Mouse (Mus musculus): ENCODE results near the gene Auts2. TPM values are rescaled to one million over a fixed set of nuclear protein-coding genes. Genes with fewer than 3 reads are reported as not detected.

Auts2 gene
- polyA plus RNA-seq, 1 experiment from 2014 or later: 47.7 TPM

DNA sequence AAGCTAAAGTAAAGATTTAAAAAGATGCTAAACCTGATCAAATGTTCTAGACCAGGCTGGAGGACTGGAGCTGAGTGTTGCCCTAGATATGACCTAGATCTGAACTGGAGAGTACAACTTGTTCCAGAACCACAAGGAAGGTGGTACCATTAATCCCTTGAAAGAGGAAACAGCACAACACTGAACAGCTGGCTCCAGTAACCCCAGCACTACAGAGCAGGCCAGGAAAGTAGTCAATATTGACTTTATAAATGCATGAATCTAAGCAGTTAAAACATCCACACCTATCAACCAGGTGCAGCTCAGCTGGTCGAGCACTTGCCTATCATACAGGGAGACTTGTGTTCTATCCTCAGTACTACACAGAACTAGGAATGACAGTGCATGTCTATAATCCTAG lies 281.4 kb downstream of the Auts2 start:
- no peak for ATAC-seq (ENCODE audit: insufficient number of reproducible peaks, insufficient read depth, low FRiP score, low read depth)
- Histone ChIP-seq H3K4me1 (ENCODE audit: control insufficient read depth, insufficient read depth, low read length) (0 out of 2 replicates have a peak, but pooled peaks cover 3% of the 10 kb centered on the region), H3K27ac (ENCODE audit: low read length) (no peak overlapping the region), H3K27me3 (ENCODE audit: control insufficient read depth, insufficient read depth, low read length) (no peaks in the 10 kb centered on the region), H3K9me3 (ENCODE audit: control insufficient read depth, low read depth, low read length) (no peaks in the 10 kb centered on the region), H3K9ac (replicated peaks; ENCODE audit: low read depth, low read length) (no peak overlapping the region), H3K36me3 (ENCODE audit: control insufficient read depth, insufficient read depth, low read length) (no peaks in the 10 kb centered on the region), H3K4me2 (replicated peaks; ENCODE audit: low read depth, low read length) (no peak overlapping the region), H3K4me3 (ENCODE audit: low read depth, low read length) (no peak overlapping the region)
- WGBS: 75% methylated on average over 1 of the region's 1 CpGs

DNA sequence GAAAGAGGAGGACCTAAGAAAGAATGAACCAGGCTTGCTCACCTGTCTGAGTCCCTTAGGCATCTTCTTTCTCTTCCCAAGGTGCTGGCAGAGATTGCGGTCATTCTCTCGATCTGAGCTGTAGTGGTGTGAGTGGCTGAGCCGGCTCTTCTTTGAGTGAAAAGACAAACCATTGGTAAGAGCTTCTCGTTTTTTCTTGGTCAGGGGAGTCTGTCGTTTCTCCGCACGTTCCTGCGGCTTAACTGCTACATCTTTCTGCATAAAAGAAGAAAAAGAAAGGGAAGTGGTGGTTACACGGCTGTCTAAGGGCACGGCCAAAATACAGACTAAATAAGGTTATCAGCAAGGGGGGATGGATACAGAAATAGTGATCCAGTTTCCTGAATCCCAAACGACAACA lies 284.3 kb downstream of the Auts2 start:
- Histone ChIP-seq H3K27me3 (ENCODE audit: control insufficient read depth, insufficient read depth, low read length) (no peaks in the 10 kb centered on the region), H3K4me3 (ENCODE audit: low read depth, low read length) (no peak overlapping the region), H3K4me1 (ENCODE audit: control insufficient read depth, insufficient read depth, low read length) (no peaks in the 10 kb centered on the region), H3K4me2 (replicated peaks; ENCODE audit: low read depth, low read length) (no peak overlapping the region), H3K9ac (replicated peaks; ENCODE audit: low read depth, low read length) (no peak overlapping the region), H3K36me3 (ENCODE audit: control insufficient read depth, insufficient read depth, low read length) (no peaks in the 10 kb centered on the region), H3K9me3 (ENCODE audit: control insufficient read depth, low read depth, low read length) (no peaks in the 10 kb centered on the region), H3K27ac (ENCODE audit: low read length) (no peak overlapping the region)
- WGBS: 90% methylated on average over 11 of the region's 11 CpGs
- ATAC-seq (ENCODE audit: insufficient number of reproducible peaks, insufficient read depth, low FRiP score, low read depth): no peak

DNA sequence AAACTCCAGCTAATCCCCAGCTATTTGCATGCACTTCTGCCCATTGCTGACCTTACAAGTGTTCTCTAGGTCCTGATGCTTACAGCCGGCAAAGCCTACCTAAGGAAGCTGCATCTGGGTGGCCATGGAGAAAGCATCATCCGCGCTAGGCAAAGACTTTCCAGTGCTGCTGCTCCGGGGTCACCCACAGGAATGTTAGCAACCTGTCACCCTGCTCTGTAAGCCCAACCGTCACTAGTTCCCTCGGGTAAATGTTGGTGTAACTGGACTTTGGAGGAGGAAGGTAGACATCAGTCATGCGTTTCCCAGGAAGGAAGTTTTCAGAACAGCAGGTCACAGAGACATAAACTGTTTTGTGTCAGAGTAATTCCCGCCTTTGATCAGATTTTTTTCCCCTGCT lies 287.6 kb downstream of the Auts2 start:
- no peaks in the 10 kb centered on the region for H3K4me1 ChIP-seq (ENCODE audit: control insufficient read depth, insufficient read depth, low read length)
- H3K27ac ChIP-seq (ENCODE audit: low read length): no peak overlapping the region
- H3K4me2 ChIP-seq (replicated peaks; ENCODE audit: low read depth, low read length): no peak overlapping the region
- ATAC-seq (ENCODE audit: insufficient number of reproducible peaks, insufficient read depth, low FRiP score, low read depth): no peak
- no peaks in the 10 kb centered on the region for H3K9me3 ChIP-seq (ENCODE audit: control insufficient read depth, low read depth, low read length)
- H3K4me3 ChIP-seq (ENCODE audit: low read depth, low read length): no peak overlapping the region
- 60% methylated on average over 8 of the region's 8 CpGs for WGBS
- no peaks in the 10 kb centered on the region for H3K36me3 ChIP-seq (ENCODE audit: control insufficient read depth, insufficient read depth, low read length)
- H3K27me3 ChIP-seq (ENCODE audit: control insufficient read depth, insufficient read depth, low read length): no peaks in the 10 kb centered on the region
- H3K9ac ChIP-seq (replicated peaks; ENCODE audit: low read depth, low read length): no peak overlapping the region

DNA sequence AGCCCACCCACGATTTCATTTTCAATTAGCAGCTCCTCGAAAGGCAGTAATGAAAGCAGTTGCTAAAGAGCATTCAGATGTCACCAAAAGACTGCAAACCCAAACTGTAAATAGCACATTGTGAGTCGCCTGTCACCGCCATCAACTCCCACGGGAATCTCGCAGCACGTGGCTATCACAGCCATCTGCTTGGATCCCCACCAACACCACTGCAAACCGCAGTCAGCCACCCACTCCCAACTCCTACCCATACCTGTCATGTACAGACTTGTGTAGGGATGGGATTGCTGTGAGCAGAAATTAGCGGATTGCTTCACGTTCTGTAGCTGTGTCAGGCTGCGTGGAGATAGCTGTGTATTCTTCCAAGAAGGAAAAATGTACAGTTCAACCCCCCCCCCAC lies 293.6 kb downstream of the Auts2 start:
- Histone ChIP-seq H3K4me3 (ENCODE audit: low read depth, low read length) (no peak overlapping the region), H3K4me1 (ENCODE audit: control insufficient read depth, insufficient read depth, low read length) (peaks cover 6% of the 10 kb centered on the region; the same call in 1 of the 2 replicates), H3K27me3 (ENCODE audit: control insufficient read depth, insufficient read depth, low read length) (no peaks in the 10 kb centered on the region), H3K36me3 (ENCODE audit: control insufficient read depth, insufficient read depth, low read length) (no peaks in the 10 kb centered on the region), H3K9ac (replicated peaks; ENCODE audit: low read depth, low read length) (no peak overlapping the region), H3K9me3 (ENCODE audit: control insufficient read depth, low read depth, low read length) (no peaks in the 10 kb centered on the region), H3K4me2 (replicated peaks; ENCODE audit: low read depth, low read length) (no peak overlapping the region), H3K27ac (ENCODE audit: low read length) (no peak overlapping the region)
- ATAC-seq (ENCODE audit: insufficient number of reproducible peaks, insufficient read depth, low FRiP score, low read depth): no peak
- WGBS: 79% methylated on average over 11 of the region's 11 CpGs

DNA sequence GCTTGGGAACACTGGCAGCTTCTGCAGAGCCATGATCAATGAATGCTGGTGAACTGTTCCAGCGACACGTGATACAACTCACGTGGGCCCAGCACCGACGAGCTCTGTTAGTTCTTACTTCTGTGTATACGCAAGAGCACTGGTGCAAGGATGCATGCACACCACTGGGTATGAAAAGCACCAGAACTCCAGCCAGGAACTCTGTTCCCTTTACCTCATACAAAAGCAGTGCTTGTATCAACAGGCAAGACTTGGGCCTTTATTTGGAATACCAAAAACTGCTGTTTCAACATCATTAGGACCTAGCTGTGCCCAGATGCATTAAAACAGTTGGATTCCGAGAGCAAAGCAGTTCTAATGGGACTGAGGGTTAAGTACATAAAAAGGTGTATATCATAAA lies 295.1 kb downstream of the Auts2 start:
- Histone ChIP-seq H3K4me1 (ENCODE audit: control insufficient read depth, insufficient read depth, low read length) (peaks cover 6% of the 10 kb centered on the region; the same call in 1 of the 2 replicates), H3K27me3 (ENCODE audit: control insufficient read depth, insufficient read depth, low read length) (no peaks in the 10 kb centered on the region), H3K36me3 (ENCODE audit: control insufficient read depth, insufficient read depth, low read length) (no peaks in the 10 kb centered on the region), H3K4me2 (replicated peaks; ENCODE audit: low read depth, low read length) (no peak overlapping the region), H3K9ac (replicated peaks; ENCODE audit: low read depth, low read length) (no peak overlapping the region), H3K4me3 (ENCODE audit: low read depth, low read length) (no peak overlapping the region), H3K9me3 (ENCODE audit: control insufficient read depth, low read depth, low read length) (no peaks in the 10 kb centered on the region), H3K27ac (ENCODE audit: low read length) (no peak overlapping the region)
- ATAC-seq (ENCODE audit: insufficient number of reproducible peaks, insufficient read depth, low FRiP score, low read depth): no peak
- 30% methylated on average over 7 of the region's 7 CpGs for WGBS

DNA sequence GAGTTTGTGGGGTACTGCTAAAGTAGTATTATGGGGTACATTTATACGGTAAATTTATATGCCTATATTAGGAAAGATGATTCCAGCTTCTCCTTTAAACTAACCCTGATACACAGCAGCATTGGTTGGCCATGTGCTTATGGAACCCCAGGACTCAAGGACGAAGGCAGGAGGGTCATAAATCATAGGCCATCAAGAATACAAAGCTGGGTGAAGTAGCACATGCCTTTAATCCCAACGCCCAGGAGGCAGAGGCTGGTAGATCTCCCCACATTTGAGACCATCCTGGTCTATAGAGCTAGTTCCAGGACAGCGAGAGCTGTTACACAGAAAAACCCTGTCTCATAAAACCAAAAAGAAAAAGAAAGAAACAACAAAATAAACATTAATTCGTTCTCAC lies 307.7 kb downstream of the Auts2 start:
- 65% methylated on average over 5 of the region's 5 CpGs for WGBS
- ATAC-seq (ENCODE audit: insufficient number of reproducible peaks, insufficient read depth, low FRiP score, low read depth): no peak

DNA sequence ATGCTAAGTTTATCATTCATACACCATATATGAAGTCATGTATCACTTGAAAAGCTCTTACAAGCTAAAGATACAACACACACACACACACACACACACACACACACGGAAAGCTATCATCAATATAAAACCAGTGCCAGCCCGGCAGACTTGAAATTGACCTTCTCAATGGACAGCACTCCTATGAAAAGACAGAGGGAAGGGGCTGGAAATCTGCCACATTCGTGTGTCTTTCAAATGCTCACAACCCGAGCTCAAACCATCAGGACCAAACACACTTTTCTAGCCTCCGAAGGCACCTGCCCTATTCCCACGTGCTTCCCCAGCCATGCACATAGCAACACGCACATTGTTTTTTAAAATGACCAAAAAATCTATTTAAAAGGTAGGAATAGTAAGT lies 308.7 kb downstream of the Auts2 start:
- H3K4me2 ChIP-seq (replicated peaks; ENCODE audit: low read depth, low read length): no peak overlapping the region
- WGBS: 72% methylated on average over 7 of the region's 7 CpGs

More for the DNA sequence above, 307.7 kb downstream of the Auts2 start:
- H3K27ac ChIP-seq (ENCODE audit: low read length): no peak overlapping the region
- no peaks in the 10 kb centered on the region for H3K36me3 ChIP-seq (ENCODE audit: control insufficient read depth, insufficient read depth, low read length)
- H3K4me1 ChIP-seq (ENCODE audit: control insufficient read depth, insufficient read depth, low read length): peaks cover 10% of the 10 kb centered on the region; the same call in 1 of the 2 replicates
- H3K9me3 ChIP-seq (ENCODE audit: control insufficient read depth, low read depth, low read length): no peaks in the 10 kb centered on the region
- H3K9ac ChIP-seq (replicated peaks; ENCODE audit: low read depth, low read length): no peak overlapping the region
- no peak overlapping the region for H3K4me2 ChIP-seq (replicated peaks; ENCODE audit: low read depth, low read length)
- H3K27me3 ChIP-seq (ENCODE audit: control insufficient read depth, insufficient read depth, low read length): no peaks in the 10 kb centered on the region
- H3K4me3 ChIP-seq (ENCODE audit: low read depth, low read length): no peak overlapping the region

DNA sequence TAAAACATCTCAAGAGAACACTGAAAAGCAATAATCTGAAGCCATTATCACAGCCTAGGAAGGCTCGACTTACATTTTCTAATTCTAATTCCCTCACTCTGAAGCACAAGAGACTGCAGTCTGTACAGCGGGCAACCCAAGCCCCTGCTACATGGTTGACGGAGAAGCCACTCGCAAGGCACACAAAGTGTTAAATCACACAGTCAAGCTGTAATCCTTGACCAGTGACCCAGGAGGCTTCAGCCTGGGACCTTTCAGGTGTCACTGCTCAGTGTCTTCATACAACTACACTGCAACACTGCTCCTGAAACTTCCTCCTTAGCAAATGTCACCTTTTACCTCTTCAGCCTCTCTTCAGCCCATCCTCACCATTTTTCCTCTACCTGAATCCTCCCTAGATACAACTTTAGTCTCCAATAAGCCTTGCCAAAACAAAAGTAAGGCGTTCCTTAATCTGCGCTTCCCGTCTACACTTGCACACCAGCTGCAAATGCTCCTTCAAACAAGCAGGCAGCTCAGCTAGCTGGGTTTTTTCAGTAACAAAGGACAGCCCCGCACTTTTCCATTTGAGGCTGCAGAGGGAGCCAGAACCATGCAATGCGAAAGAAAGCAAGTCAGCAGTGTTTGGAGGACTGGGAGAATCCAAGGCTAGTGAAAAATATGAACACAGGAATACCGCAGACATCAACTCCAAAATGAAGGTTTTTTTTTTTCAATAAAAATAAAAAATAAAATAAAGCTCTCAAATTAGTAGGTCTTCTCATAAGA lies 311.7 kb downstream of the Auts2 start:
- Histone ChIP-seq H3K36me3 (ENCODE audit: control insufficient read depth, insufficient read depth, low read length) (no peaks in the 10 kb centered on the region), H3K4me3 (ENCODE audit: low read depth, low read length) (no peak overlapping the region), H3K4me1 (ENCODE audit: control insufficient read depth, insufficient read depth, low read length) (peaks cover 22% of the 10 kb centered on the region), H3K9ac (replicated peaks; ENCODE audit: low read depth, low read length) (no peak overlapping the region), H3K9me3 (ENCODE audit: control insufficient read depth, low read depth, low read length) (no peaks in the 10 kb centered on the region), H3K27ac (ENCODE audit: low read length) (no peak overlapping the region), H3K4me2 (replicated peaks; ENCODE audit: low read depth, low read length) (no peak overlapping the region), H3K27me3 (ENCODE audit: control insufficient read depth, insufficient read depth, low read length) (no peaks in the 10 kb centered on the region)
- ATAC-seq (ENCODE audit: insufficient number of reproducible peaks, insufficient read depth, low FRiP score, low read depth): peak; percentile 79; the same call in 1 of the 2 replicates
- WGBS: 27% methylated on average over 10 of the region's 10 CpGs

More for the DNA sequence above, 308.7 kb downstream of the Auts2 start:
- H3K27ac ChIP-seq (ENCODE audit: low read length): no peak overlapping the region
- H3K27me3 ChIP-seq (ENCODE audit: control insufficient read depth, insufficient read depth, low read length): no peaks in the 10 kb centered on the region
- H3K4me3 ChIP-seq (ENCODE audit: low read depth, low read length): no peak overlapping the region
- H3K9me3 ChIP-seq (ENCODE audit: control insufficient read depth, low read depth, low read length): no peaks in the 10 kb centered on the region
- H3K4me1 ChIP-seq (ENCODE audit: control insufficient read depth, insufficient read depth, low read length): peaks cover 17% of the 10 kb centered on the region
- no peaks in the 10 kb centered on the region for H3K36me3 ChIP-seq (ENCODE audit: control insufficient read depth, insufficient read depth, low read length)
- H3K9ac ChIP-seq (replicated peaks; ENCODE audit: low read depth, low read length): no peak overlapping the region
- no peak for ATAC-seq (ENCODE audit: insufficient number of reproducible peaks, insufficient read depth, low FRiP score, low read depth)

Data from stomach, embryonic 14.5 days (tissue).